Mouse (Mus musculus) heart, postnatal 25 days (tissue): ENCODE results near the gene Cers6. TPM values are rescaled to one million over a fixed set of nuclear protein-coding genes. Genes with fewer than 3 reads are reported as not detected.

Experiments used
- DNase-seq: peaks from one replicate; pipeline ENCODE4 v3.0.0; 2022; ENCODE audit warnings: low spot score
- intact Hi-C: fragments of 180-260 bp; cut with DNase I; formaldehyde crosslinking; loops from one replicate; pipeline ENCODE4 v1.15.1; 2025
- total RNA-seq, 2 experiments: library from RNA; stranded (reverse); gene quantifications; 2 replicates each; pipeline ENCODE4 v1.2.3; 2021

Cers6 gene
- total RNA-seq, 2 experiments from 2014 or later, result 8.8 to 9.6 TPM

- no peak for DNase-seq
- intact Hi-C loops, result no loop called here
Observed at GRCm38 (mm10) chr2:68994441-68994840, 133.2 kb downstream of the Cers6 start.

- no peak for DNase-seq
- intact Hi-C loops, result no loop called here
Observed at GRCm38 (mm10) chr2:68995723-68996122, 134.5 kb downstream of the Cers6 start.

- no peak for DNase-seq
- intact Hi-C loops, result no loop called here
Observed at GRCm38 (mm10) chr2:68996268-68996667, 135.0 kb downstream of the Cers6 start.

- intact Hi-C loops, result no loop called here
- no peak for DNase-seq
Observed at GRCm38 (mm10) chr2:69004001-69004400, 142.8 kb downstream of the Cers6 start.

- intact Hi-C loops, result no loop called here
- DNase-seq, result no peak
Observed at GRCm38 (mm10) chr2:69011392-69011791, 150.2 kb downstream of the Cers6 start.

GRCm38 (mm10) chr2:69011860-69012259 is 150.6 kb downstream of the Cers6 start:
- DNase-seq, result no peak
- intact Hi-C loops, result no loop called here

- no peak for DNase-seq
- intact Hi-C loops, result no loop called here
Observed at GRCm38 (mm10) chr2:69014241-69014640, 153.0 kb downstream of the Cers6 start.

- no peak for DNase-seq
- intact Hi-C loops, result no loop called here
Observed at GRCm38 (mm10) chr2:69015172-69015724, 154.0 kb downstream of the Cers6 start.

GRCm38 (mm10) chr2:69015822-69016221 is 154.6 kb downstream of the Cers6 start:
- intact Hi-C loops, result no loop called here
- DNase-seq, result no peak

GRCm38 (mm10) chr2:69019026-69019565 is 157.9 kb downstream of the Cers6 start:
- DNase-seq, result no peak
- intact Hi-C loops, result no loop called here

GRCm38 (mm10) chr2:69019821-69020489 is 158.7 kb downstream of the Cers6 start:
- DNase-seq, result no peak
- intact Hi-C loops, result no loop called here

- no peak for DNase-seq
- intact Hi-C loops, result no loop called here
Observed at GRCm38 (mm10) chr2:69020636-69021310, 159.5 kb downstream of the Cers6 start.

GRCm38 (mm10) chr2:69021516-69021915 is 160.3 kb downstream of the Cers6 start:
- intact Hi-C loops, result no loop called here
- no peak for DNase-seq

- DNase-seq, result no peak
Observed at GRCm38 (mm10) chr2:69024856-69025255, 163.6 kb downstream of the Cers6 start.

GRCm38 (mm10) chr2:69032562-69032961 is 171.3 kb downstream of the Cers6 start:
- DNase-seq, result no peak
- intact Hi-C loops, result no loop called here

More at GRCm38 (mm10) chr2:69024856-69025255, 163.6 kb downstream of the Cers6 start:
- intact Hi-C loops, result no loop called here

- DNase-seq, result no peak
- intact Hi-C loops, result no loop called here
Observed at GRCm38 (mm10) chr2:69035457-69035856, 174.2 kb downstream of the Cers6 start.

- intact Hi-C loops, result no loop called here
- no peak for DNase-seq
Observed at GRCm38 (mm10) chr2:69037362-69037761, 176.1 kb downstream of the Cers6 start.

- intact Hi-C loops, result loop anchor here (1.0 kb wide), 1 partner anchor 258 kb away; no protein-coding TSS in a partner anchor
Observed at GRCm38 (mm10) chr2:69042327-69043106, 181.3 kb downstream of the Cers6 start.

GRCm38 (mm10) chr2:69043431-69044118 is 182.3 kb downstream of the Cers6 start:
- peak; percentile 4 for DNase-seq
- intact Hi-C loops, result loop anchor here (1.0 kb wide), 1 partner anchor 259 kb away; no protein-coding TSS in a partner anchor

More at GRCm38 (mm10) chr2:69042327-69043106, 181.3 kb downstream of the Cers6 start:
- no peak for DNase-seq
